Mouse (Mus musculus): ENCODE measurements at regions not wholly inside any gene's neighbourhood (a gene's known extent, or its start where the extent isn't known, plus 50 kb on each side); places are given as distances from the start of the nearest gene placed in this dataset.

- Histone ChIP-seq H3K4me1 (no peaks in the 10 kb centered on the region), H3K27ac (no peak overlapping the region), H3K36me3 (replicated peaks) (no peaks in the 10 kb centered on the region), H3K4me3 (no peak overlapping the region), H3K4me2 (no peak overlapping the region), H3K27me3 (replicated peaks) (no peaks in the 10 kb centered on the region), H3K9ac (no peak overlapping the region), H3K9me3 (no peaks in the 10 kb centered on the region)
- no peak for ATAC-seq (replicated peaks)
- 60% methylated on average over 1 of the region's 1 CpGs for WGBS
Measured at GRCm38 (mm10) chr15:36866088-36866487, 141.5 kb downstream of the Zfp706 start.

GRCm38 (mm10) chr15:36865332-36865731 is 142.2 kb downstream of the Zfp706 start:
- Histone ChIP-seq H3K4me1 (no peaks in the 10 kb centered on the region), H3K36me3 (replicated peaks) (no peaks in the 10 kb centered on the region), H3K27ac (no peak overlapping the region), H3K4me2 (no peak overlapping the region), H3K4me3 (no peak overlapping the region), H3K9ac (no peak overlapping the region), H3K9me3 (no peaks in the 10 kb centered on the region), H3K27me3 (replicated peaks) (no peaks in the 10 kb centered on the region)
- ATAC-seq (replicated peaks): no peak
- WGBS: 73% methylated on average over 3 of the region's 3 CpGs

DNA sequence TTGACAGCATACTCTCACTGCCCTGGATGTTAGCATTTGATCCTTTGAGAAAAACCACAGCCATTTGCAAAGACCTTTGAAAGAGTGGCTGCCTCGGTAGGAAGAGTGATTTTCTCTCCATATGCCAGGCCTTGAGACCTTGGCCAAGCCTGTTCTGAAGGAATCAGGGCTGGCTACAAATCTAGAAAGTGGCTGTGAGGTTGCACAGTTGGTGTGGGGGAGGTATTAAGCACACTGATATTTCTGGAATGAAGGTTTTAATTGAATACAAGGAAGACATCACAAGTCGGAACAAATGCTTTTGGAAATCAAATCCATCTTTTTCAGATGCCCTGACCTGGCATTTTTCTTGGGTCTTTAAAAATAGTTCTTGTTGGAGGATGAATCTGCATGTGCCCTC is 143.5 kb downstream of the Zfp706 start:
- no peak for ATAC-seq (replicated peaks)
- Histone ChIP-seq H3K4me3 (no peak overlapping the region), H3K4me2 (no peak overlapping the region), H3K27ac (no peak overlapping the region), H3K9me3 (no peaks in the 10 kb centered on the region), H3K27me3 (replicated peaks) (no peaks in the 10 kb centered on the region), H3K4me1 (no peaks in the 10 kb centered on the region), H3K36me3 (replicated peaks) (no peaks in the 10 kb centered on the region), H3K9ac (no peak overlapping the region)
- 71% methylated on average over 2 of the region's 2 CpGs for WGBS

GRCm38 (mm10) chr15:36858711-36859110 is 148.9 kb downstream of the Zfp706 start:
- Histone ChIP-seq H3K4me3 (no peak overlapping the region), H3K9ac (no peak overlapping the region), H3K36me3 (replicated peaks) (no peaks in the 10 kb centered on the region), H3K27ac (no peak overlapping the region), H3K4me1 (no peaks in the 10 kb centered on the region), H3K4me2 (no peak overlapping the region), H3K27me3 (replicated peaks) (no peaks in the 10 kb centered on the region), H3K9me3 (no peaks in the 10 kb centered on the region)
- WGBS: 83% methylated on average over 4 of the region's 4 CpGs
- ATAC-seq (replicated peaks): no peak

DNA sequence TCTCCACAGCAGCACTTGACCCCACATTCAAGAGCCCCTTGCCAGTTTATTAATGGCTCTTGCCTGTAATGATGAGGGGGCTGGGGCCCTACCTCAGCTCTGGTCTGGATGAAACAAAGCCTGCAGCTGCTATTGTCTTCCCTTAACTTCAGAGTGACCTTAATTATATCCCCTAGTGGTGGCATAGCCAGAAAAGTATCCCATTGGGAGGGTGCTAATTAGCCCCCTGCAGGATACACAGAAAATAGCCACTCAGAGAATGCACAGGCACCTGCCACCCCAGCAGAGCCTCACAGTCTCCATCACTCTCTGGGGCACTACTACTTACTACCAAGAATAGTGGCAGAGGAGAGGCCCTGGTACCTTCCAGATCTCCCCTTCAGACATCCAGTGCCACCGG is 150.0 kb downstream of the Zfp706 start:
- no peak overlapping the region for H3K9ac ChIP-seq
- ATAC-seq (replicated peaks): no peak
- WGBS: 78% methylated on average over 1 of the region's 1 CpGs
- no peak overlapping the region for H3K4me2 ChIP-seq
- H3K27me3 ChIP-seq (replicated peaks): no peaks in the 10 kb centered on the region
- H3K9me3 ChIP-seq: no peaks in the 10 kb centered on the region
- no peaks in the 10 kb centered on the region for H3K4me1 ChIP-seq
- H3K36me3 ChIP-seq (replicated peaks): no peaks in the 10 kb centered on the region
- no peak overlapping the region for H3K27ac ChIP-seq
- no peak overlapping the region for H3K4me3 ChIP-seq

- no peaks in the 10 kb centered on the region for H3K36me3 ChIP-seq (replicated peaks)
- 70% methylated on average over 7 of the region's 7 CpGs for WGBS
- no peak overlapping the region for H3K4me3 ChIP-seq
- 0 out of 2 replicates have a peak, but pooled peaks have one; percentile 45 for ATAC-seq (replicated peaks)
- H3K4me1 ChIP-seq: no peaks in the 10 kb centered on the region
- no peak overlapping the region for H3K27ac ChIP-seq
- no peaks in the 10 kb centered on the region for H3K27me3 ChIP-seq (replicated peaks)
- no peak overlapping the region for H3K4me2 ChIP-seq
- no peaks in the 10 kb centered on the region for H3K9me3 ChIP-seq
- no peak overlapping the region for H3K9ac ChIP-seq
Measured at GRCm38 (mm10) chr15:36855550-36856131, 151.9 kb downstream of the Zfp706 start.

- Histone ChIP-seq H3K9ac (no peak overlapping the region), H3K9me3 (no peaks in the 10 kb centered on the region), H3K4me2 (no peak overlapping the region), H3K27ac (no peak overlapping the region), H3K36me3 (replicated peaks) (no peaks in the 10 kb centered on the region), H3K4me1 (no peaks in the 10 kb centered on the region), H3K27me3 (replicated peaks) (no peaks in the 10 kb centered on the region), H3K4me3 (no peak overlapping the region)
- 68% methylated on average over 6 of the region's 6 CpGs for WGBS
- no peak for ATAC-seq (replicated peaks)
Measured at GRCm38 (mm10) chr15:36854900-36855321, 152.7 kb downstream of the Zfp706 start.

DNA sequence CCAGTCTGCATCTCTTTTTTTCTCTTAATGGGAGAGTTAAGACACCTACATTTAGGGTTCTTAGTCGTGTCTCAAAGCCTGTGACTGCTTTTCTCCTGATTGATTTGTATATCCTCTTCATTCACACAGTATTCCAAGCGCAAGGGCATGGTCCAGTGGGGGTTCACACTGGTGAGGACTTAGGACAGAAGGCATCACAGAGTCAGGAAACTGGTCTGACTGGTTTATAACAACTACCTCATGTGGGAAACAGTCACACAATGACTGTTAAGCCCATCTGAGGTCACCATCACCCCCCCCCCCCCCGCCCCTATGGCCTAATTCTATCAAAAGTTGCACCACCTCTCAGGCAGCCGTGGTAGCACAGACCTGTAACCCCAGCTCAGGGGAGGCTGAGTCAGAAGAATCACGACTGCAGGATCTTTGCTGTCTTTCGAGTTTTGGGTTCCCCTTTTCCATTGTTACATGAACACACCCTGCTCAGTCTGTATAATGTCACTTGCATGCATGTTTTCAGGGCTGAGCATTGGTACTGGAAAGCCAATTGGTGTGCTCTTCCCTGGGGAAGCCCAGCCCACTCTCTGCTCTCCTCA is 155.2 kb downstream of the Zfp706 start:
- Histone ChIP-seq H3K4me2 (no peak overlapping the region), H3K9ac (no peak overlapping the region), H3K4me3 (no peak overlapping the region), H3K4me1 (no peaks in the 10 kb centered on the region), H3K9me3 (no peaks in the 10 kb centered on the region), H3K27ac (no peak overlapping the region), H3K36me3 (replicated peaks) (no peaks in the 10 kb centered on the region), H3K27me3 (replicated peaks) (no peaks in the 10 kb centered on the region)
- 63% methylated on average over 6 of the region's 6 CpGs for WGBS
- ATAC-seq (replicated peaks): no peak

- Histone ChIP-seq H3K27me3 (replicated peaks) (no peaks in the 10 kb centered on the region), H3K4me1 (peaks cover 5% of the 10 kb centered on the region; the same call in 1 of the 2 replicates), H3K4me3 (no peak overlapping the region), H3K9me3 (no peaks in the 10 kb centered on the region), H3K27ac (no peak overlapping the region), H3K36me3 (replicated peaks) (no peaks in the 10 kb centered on the region), H3K9ac (no peak overlapping the region), H3K4me2 (no peak overlapping the region)
- no peak for ATAC-seq (replicated peaks)
- WGBS: 69% methylated on average over 5 of the region's 5 CpGs
Measured at GRCm38 (mm10) chr15:36848238-36848637, 159.3 kb downstream of the Zfp706 start.

GRCm38 (mm10) chr15:36846806-36847205 is 160.8 kb downstream of the Zfp706 start:
- Histone ChIP-seq H3K27ac (no peak overlapping the region), H3K9me3 (no peaks in the 10 kb centered on the region), H3K36me3 (replicated peaks) (no peaks in the 10 kb centered on the region), H3K4me2 (no peak overlapping the region), H3K9ac (no peak overlapping the region), H3K4me3 (no peak overlapping the region), H3K27me3 (replicated peaks) (no peaks in the 10 kb centered on the region), H3K4me1 (peaks cover 5% of the 10 kb centered on the region; the same call in 1 of the 2 replicates)
- no peak for ATAC-seq (replicated peaks)
- WGBS: 61% methylated on average over 9 of the region's 9 CpGs

Data from midbrain, embryonic 15.5 days (tissue).